Mouse (Mus musculus) liver, embryonic 14.5 days (tissue): ENCODE measurements around the gene Rfx1. TPM values are rescaled to one million over a fixed set of nuclear protein-coding genes. Genes with fewer than 3 reads are reported as not detected.
A peak's percentile ranks its signal among the peaks of the same experiment; 100 is the strongest.

Experiments used
- ATAC-seq: fragments of 200-750 bp; cut with Nextera tagmentation; 2 replicates; pipeline ENCODE4 v1.8.0; 2017; ENCODE audit warnings: moderate number of reproducible peaks, mild to moderate bottlenecking, moderate library complexity; ENCODE audit not compliant: insufficient read depth
- DNase-seq, 3 experiments: peaks; one replicate each; pipeline ENCODE4 v3.0.0-alpha.2; 2012 to 2013; ENCODE audit warnings: low read depth in 3 of 3, low spot score in 3 of 3
- H3K27ac ChIP-seq: fragments of 300-500 bp; sonication (generic); 2 replicates; pipeline ENCODE4 v1.5.1; 2014; ENCODE audit warnings: moderate library complexity, mild to moderate bottlenecking, control low read depth, inconsistent platforms
- H3K27me3 ChIP-seq: fragments of 300-500 bp; sonication (generic); 2 replicates; pipeline ENCODE4 v1.6.1; 2014; ENCODE audit warnings: mild to moderate bottlenecking, low read length, moderate library complexity; ENCODE audit not compliant: control insufficient read depth, insufficient read depth
- H3K36me3 ChIP-seq: fragments of 300-500 bp; sonication (generic); replicated peaks from 2 replicates; pipeline ENCODE4 v1.6.1; 2014; ENCODE audit warnings: low read depth; ENCODE audit not compliant: control insufficient read depth, insufficient read depth
- H3K4me1 ChIP-seq, 2 experiments: fragments of 200-500 bp in 1 of 2; fragments of 300-500 bp in 1 of 2; sonication (generic) in 1 of 2; replicated peaks; 2 replicates each; pipeline ENCODE4 v1.6.1; 2012 to 2014; ENCODE audit warnings: antibody characterized with exemption in 1 of 2, inconsistent platforms in 1 of 2, low read length in 1 of 2; ENCODE audit not compliant: control insufficient read depth in 2 of 2, insufficient read depth in 2 of 2
- H3K4me2 ChIP-seq: fragments of 300-500 bp; sonication (generic); 2 replicates; pipeline ENCODE4 v1.6.1; 2014; ENCODE audit warnings: low read depth, mild to moderate bottlenecking, control low read depth, moderate library complexity
- H3K4me3 ChIP-seq, 2 experiments: fragments of 200-500 bp in 1 of 2; fragments of 300-500 bp in 1 of 2; sonication (generic) in 1 of 2; 2 replicates each; pipeline ENCODE4 v1.5.1; 2012 to 2014; ENCODE audit warnings: low read depth in 2 of 2, low read length in 2 of 2, mild to moderate bottlenecking in 2 of 2, control low read depth in 1 of 2, inconsistent platforms in 1 of 2, moderate library complexity in 1 of 2; ENCODE audit not compliant: insufficient read depth in 1 of 2
- H3K9ac ChIP-seq: fragments of 300-500 bp; sonication (generic); replicated peaks from 2 replicates; pipeline ENCODE4 v1.6.1; 2014; ENCODE audit warnings: mild to moderate bottlenecking, control low read depth, moderate library complexity
- H3K9me3 ChIP-seq: fragments of 300-500 bp; sonication (generic); 2 replicates; pipeline ENCODE4 v1.6.1; 2016; ENCODE audit warnings: low read length, mixed read lengths; ENCODE audit not compliant: control insufficient read depth
- CTCF ChIP-seq: IDR thresholded peaks from 2 replicates; pipeline ENCODE4 v1.5.1; 2016; ENCODE audit warnings: antibody characterized with exemption, low read depth, control low read depth
- EP300 ChIP-seq: IDR thresholded peaks from 2 replicates; pipeline ENCODE4 v1.6.1; 2016; ENCODE audit warnings: antibody characterized with exemption, low read depth
- WGBS: fragments of 180-500 bp; shearing (Covaris S2); extraction: QIAGEN DNeasy Blood & Tissue Kit; methylation state at CpG from one replicate; pipeline ENCODE4 v1.1.7; 2014; ENCODE audit not compliant: insufficient replicate concordance; 5-methylcytosine and 5-hydroxymethylcytosine counted together
- polyA plus RNA-seq, 2 experiments: library from polyadenylated mRNA; depleted of rRNA in 1 of 2; stranded (reverse) in 1 of 2; unstranded in 1 of 2; fragments of >200 nt; fragmentation: Nextera tagmentation in 1 of 2; extraction: Ambion mirVana in 1 of 2; gene quantifications; 2 replicates each; pipeline versions ENCODE4 v1.2.1 to v1.2.3; 2012 to 2014

The Rfx1 gene
- polyA plus RNA-seq, 2 experiments: 1.5 to 4.6 TPM

GRCm38 (mm10) chr8:84023631-84024030 is 43.0 kb upstream of the Rfx1 start:
- 70% methylated on average over 1 of the region's 1 CpGs for WGBS

GRCm38 (mm10) chr8:84024171-84024570 is 42.5 kb upstream of the Rfx1 start:
- Histone ChIP-seq H3K36me3 (no peaks in the 10 kb centered on the region), H3K4me1 (peaks cover 0 to 2% of the 10 kb centered on the region in 2 experiments; a peak in 1 of 4 replicates), H3K27ac (no peak overlapping the region), H3K27me3 (peaks cover 49% of the 10 kb centered on the region), H3K4me3 (no peak overlapping the region), H3K9ac (no peak overlapping the region), H3K4me2 (no peak overlapping the region), H3K9me3 (no peaks in the 10 kb centered on the region)
- no peak for TF ChIP-seq EP300
- TF ChIP-seq CTCF: peak; percentile 90
- WGBS: 8% methylated on average over 10 of the region's 10 CpGs
- ATAC-seq (no peak), DNase-seq (no peak)

More at GRCm38 (mm10) chr8:84023631-84024030, 43.0 kb upstream of the Rfx1 start:
- TF ChIP-seq EP300 (no peak), CTCF (no peak)
- DNase-seq (no peak), ATAC-seq (no peak)
- Histone ChIP-seq H3K4me2 (no peak overlapping the region), H3K9me3 (no peaks in the 10 kb centered on the region), H3K9ac (no peak overlapping the region), H3K4me3 (no peak overlapping the region), H3K27ac (no peak overlapping the region), H3K27me3 (peaks cover 49% of the 10 kb centered on the region), H3K36me3 (no peaks in the 10 kb centered on the region), H3K4me1 (peaks cover 0 to 2% of the 10 kb centered on the region in 2 experiments; a peak in 1 of 4 replicates)

GRCm38 (mm10) chr8:84025863-84026262 is 40.8 kb upstream of the Rfx1 start:
- Histone ChIP-seq H3K36me3 (no peaks in the 10 kb centered on the region), H3K27ac (no peak overlapping the region), H3K4me3 (peak overlapping the region in 1 of 2 experiments; percentile 26; a peak in 1 of 4 replicates), H3K4me1 (peaks cover 0 to 2% of the 10 kb centered on the region in 2 experiments; a peak in 1 of 4 replicates), H3K9me3 (no peaks in the 10 kb centered on the region), H3K27me3 (peaks cover 43% of the 10 kb centered on the region), H3K4me2 (peak overlapping the region; percentile 45), H3K9ac (no peak overlapping the region)
- no peak for DNase-seq
- no peak for TF ChIP-seq CTCF
- no peak for TF ChIP-seq EP300
- WGBS: 1% methylated on average over 41 of the region's 41 CpGs
- ATAC-seq: peak; percentile 36; the same call in 1 of the 2 replicates

GRCm38 (mm10) chr8:84027449-84027848 is 39.2 kb upstream of the Rfx1 start:
- WGBS: 11% methylated on average over 10 of the region's 10 CpGs
- Histone ChIP-seq H3K27me3 (peaks cover 35% of the 10 kb centered on the region), H3K27ac (no peak overlapping the region), H3K4me3 (no peak overlapping the region), H3K4me2 (no peak overlapping the region), H3K9ac (no peak overlapping the region), H3K4me1 (peaks cover 0 to 2% of the 10 kb centered on the region in 2 experiments; a peak in 1 of 4 replicates), H3K36me3 (no peaks in the 10 kb centered on the region), H3K9me3 (no peaks in the 10 kb centered on the region)
- TF ChIP-seq CTCF: no peak
- TF ChIP-seq EP300: no peak
- DNase-seq (no peak), ATAC-seq (no peak)

- 75% methylated on average over 5 of the region's 5 CpGs for WGBS
- DNase-seq (no peak), ATAC-seq (no peak)
- Histone ChIP-seq H3K36me3 (no peaks in the 10 kb centered on the region), H3K4me2 (no peak overlapping the region), H3K27ac (no peak overlapping the region), H3K9me3 (no peaks in the 10 kb centered on the region), H3K4me3 (no peak overlapping the region), H3K27me3 (peaks cover 28% of the 10 kb centered on the region), H3K4me1 (peaks cover 0 to 2% of the 10 kb centered on the region in 2 experiments; a peak in 1 of 4 replicates), H3K9ac (no peak overlapping the region)
- TF ChIP-seq EP300: no peak
Observed at GRCm38 (mm10) chr8:84029272-84029671, 37.4 kb upstream of the Rfx1 start.
